Comparison of ENCODE assay signal across 9 mouse cellular contexts in genomic region chr5:45402632-45403031, GRCm38 (mm10). TPM values are rescaled to one million over a fixed set of nuclear protein-coding genes. Genes with fewer than 3 reads are reported as not detected.
DNase-seq lines count a peak whose midpoint lies in the region; ATAC-seq and TF ChIP-seq lines count a peak whose summit lies in the region.
"Had no signal": no experiment of that assay in that cellular context is flagged by ENCODE, and none has a peak within 500 bp of the region (broad histone marks: within the 10 kb centered on the region; RNA-seq: fewer than 3 reads in every experiment).

No protein-coding gene starts in this region.

- H3K9ac ChIP-seq in ES-Bruce4 (ENCODE audit: low read depth, poor library complexity, severe bottlenecking): no peak overlapping the region
- no peak overlapping the region for H3K9ac ChIP-seq in embryonic facial prominence, embryonic 11.5 days (replicated peaks; ENCODE audit: low read length)
- H3K9ac ChIP-seq: liver, embryonic 13.5 days had no signal

- H3K4me3 ChIP-seq in ES-Bruce4 (ENCODE audit: low read depth, low read length): no peak overlapping the region
- no peak overlapping the region for H3K4me3 ChIP-seq in embryonic facial prominence, embryonic 11.5 days (ENCODE audit: low read depth, low read length)
- H3K4me3 ChIP-seq: liver, embryonic 13.5 days had no signal

- no peaks in the 10 kb centered on the region for H3K9me3 ChIP-seq in ES-Bruce4 (replicated peaks; ENCODE audit: control insufficient read depth, insufficient read depth, low read length, poor library complexity, severe bottlenecking)
- H3K9me3 ChIP-seq in embryonic facial prominence, embryonic 11.5 days (replicated peaks; ENCODE audit: control insufficient read depth, low read length): no peaks in the 10 kb centered on the region
- H3K9me3 ChIP-seq: liver, embryonic 13.5 days had no signal

- intact Hi-C loops in heart, postnatal 10 days (cut with DNase I): loop anchor here (5.0 to 10.0 kb wide), 4 partner anchors 125 to 1100 kb away; no protein-coding TSS in a partner anchor

- H3K27ac ChIP-seq in ES-Bruce4 (ENCODE audit: insufficient read depth, low read length): no peak overlapping the region
- no peak overlapping the region for H3K27ac ChIP-seq in embryonic facial prominence, embryonic 11.5 days (replicated peaks; ENCODE audit: low read depth, low read length)
- H3K27ac ChIP-seq: liver, embryonic 13.5 days had no signal

- WGBS in embryonic facial prominence, embryonic 11.5 days: 12% methylated on average over 11 of the region's 11 CpGs

- H3K4me2 ChIP-seq in embryonic facial prominence, embryonic 11.5 days (ENCODE audit: low read depth, low read length): no peak overlapping the region
- H3K4me2 ChIP-seq: liver, embryonic 13.5 days had no signal

- 0 out of 2 replicates have a peak, but pooled peaks have one; percentile 48 for ATAC-seq in embryonic facial prominence, embryonic 11.5 days (replicated peaks; ENCODE audit: insufficient number of reproducible peaks, low FRiP score, low TSS enrichment, low read depth)

- H3K4me1 ChIP-seq in ES-Bruce4 (ENCODE audit: control insufficient read depth, insufficient read depth, low read length): no peaks in the 10 kb centered on the region
- no peaks in the 10 kb centered on the region for H3K4me1 ChIP-seq in embryonic facial prominence, embryonic 11.5 days (ENCODE audit: control insufficient read depth, insufficient read depth, low read length)
- H3K4me1 ChIP-seq: liver, embryonic 13.5 days had no signal

- TF ChIP-seq CTCF in ES-Bruce4 (IDR thresholded peaks at IDR 0.05; ENCODE audit: low read depth, low read length): peak; percentile 82

- DNase-seq in adrenal gland, postnatal 36 days: peak; percentile 77 to 79
- DNase-seq in embryonic facial prominence, embryonic 11.5 days (ENCODE audit: low spot score): peak; percentile 88
- peak; percentile 70 to 84 for DNase-seq in heart, postnatal 10 days
- DNase-seq in kidney, postnatal 36 days: peak; percentile 73 to 89
- peak; percentile 48 to 50 for DNase-seq in lung, adult 18-20 months
- peak; percentile 27 for DNase-seq in ovary, postnatal 10 days (ENCODE audit: low spot score)
- peak; percentile 81 for DNase-seq in thymus, postnatal 4 days
- DNase-seq: liver, embryonic 13.5 days had no signal

- no peak for TF ChIP-seq EP300 in ES-Bruce4 (IDR thresholded peaks at IDR 0.05; ENCODE audit: insufficient read depth, low read depth, low read length)

- no peaks in the 10 kb centered on the region for H3K27me3 ChIP-seq in ES-Bruce4 (ENCODE audit: control insufficient read depth, insufficient read depth, low read length, poor library complexity, severe bottlenecking)
- H3K27me3 ChIP-seq in embryonic facial prominence, embryonic 11.5 days (ENCODE audit: control insufficient read depth, insufficient read depth, low read length): no peaks in the 10 kb centered on the region
- H3K27me3 ChIP-seq: liver, embryonic 13.5 days had no signal

- H3K36me3 ChIP-seq in ES-Bruce4 (ENCODE audit: control insufficient read depth, insufficient read depth, low read length, poor library complexity, severe bottlenecking): no peaks in the 10 kb centered on the region
- H3K36me3 ChIP-seq in embryonic facial prominence, embryonic 11.5 days (replicated peaks; ENCODE audit: control insufficient read depth, insufficient read depth, low read depth, low read length): no peaks in the 10 kb centered on the region; the same call in 1 of the 2 replicates
- H3K36me3 ChIP-seq: liver, embryonic 13.5 days had no signal

- no peak for TF ChIP-seq POLR2A in ES-Bruce4 (IDR thresholded peaks at IDR 0.05; ENCODE audit: insufficient read depth, low read length)

RNA-seq across cellular contexts. Expression of gene Qdpr, which starts 47.4 kb away (rescaled TPM):
- polyA plus RNA-seq in ES-Bruce4 (2011; ENCODE audit: insufficient read depth, insufficient read length, low read depth, missing spikeins): 95.1 and 100 TPM in 2 replicates
- total RNA-seq in adrenal gland, postnatal 36 days (2021): 100 to 1,000 TPM; 110 to 138 TPM
- polyA plus RNA-seq in embryonic facial prominence, embryonic 11.5 days (2014; fragmentation: Nextera tagmentation; extraction: Ambion mirVana): 127 and 131 TPM in 2 replicates
- total RNA-seq in heart, postnatal 10 days (2021): 10 to 100 TPM; 78.9 to 81.4 TPM

RNA-seq across cellular contexts. Expression of gene Clrn2, which starts 50.9 kb away (rescaled TPM):
- not detected in 2 replicates for polyA plus RNA-seq in ES-Bruce4 (2011; ENCODE audit: insufficient read depth, insufficient read length, low read depth, missing spikeins)
- total RNA-seq in adrenal gland, postnatal 36 days (2021): not detected
- 0.22 TPM in 2 replicates for polyA plus RNA-seq in embryonic facial prominence, embryonic 11.5 days (2014; fragmentation: Nextera tagmentation; extraction: Ambion mirVana)
- not detected for total RNA-seq in heart, postnatal 10 days (2021)
- polyA plus RNA-seq: liver, embryonic 13.5 days had no signal

Comparison
In these comparisons a context has a peak if more than half of its experiments do, and no peak if none do; other contexts are left out.
1. DNase-seq: peak in every context shown above with its lines; median percentile 88 in embryonic facial prominence, embryonic 11.5 days; 81 in kidney, postnatal 36 days; 81 in thymus, postnatal 4 days; 78 in adrenal gland, postnatal 36 days; 77 in heart, postnatal 10 days; 49 in lung, adult 18-20 months; 27 in ovary, postnatal 10 days.